Mouse (Mus musculus) Patski (cell line): Measurements from ENCODE around the gene Asb10. TPM values are rescaled to one million over a fixed set of nuclear protein-coding genes. Genes with fewer than 3 reads are reported as not detected.

Source experiments
- ATAC-seq: fragments of 100-300 bp; one replicate; pipeline ENCODE4 v1.8.0; 2021
- CTCF ChIA-PET: fragments of 350-600 bp; sonication (Branson Sonifier 250); formaldehyde crosslinking; loops from one replicate; lab custom pipeline; 2022; ENCODE audit warnings: inconsistent platforms; lab: Charles Lee
- POLR2A ChIA-PET: fragments of 350-600 bp; sonication (Branson Sonifier 250); formaldehyde crosslinking; loops from one replicate; lab custom pipeline; 2022; ENCODE audit warnings: antibody characterized with exemption, inconsistent platforms; lab: Charles Lee
- DNase-seq: peaks from one replicate; pipeline ENCODE4 v3.0.0-alpha.2; 2011; ENCODE audit warnings: low read depth, low spot score
- H3K27me3 ChIP-seq: fragments of 371-371 bp; one replicate; pipeline ENCODE4 v1.5.1; 2021
- CTCF ChIP-seq: fragments of 100-300 bp; IDR thresholded peaks from one replicate; pipeline ENCODE4 v1.5.1; 2021
- in situ Hi-C: fragments of 300-500 bp; cut with MboI; formaldehyde crosslinking; loops from 3 replicates; pipeline ENCODE4 v1.11.1; 2018; ENCODE audit warnings: low pct_unique_long_range_greater_than_20kb, mixed read lengths
- polyA plus RNA-seq: library from polyadenylated mRNA; unstranded; gene quantifications from one replicate; pipeline ENCODE4 v1.2.3, GENCODE M21; 2021

The Asb10 gene
- polyA plus RNA-seq, result not detected

- ATAC-seq (no peak), DNase-seq (no peak)
These were observed at the start of gene Asb10 for GRCm38 (mm10) chr5:24540387-24541143. Gene Asb10, minus strand, starts transcription at chr5:24540978.

GRCm38 (mm10) chr5:24589511-24590500 is 49.0 kb upstream of the Asb10 start:
- no peak for TF ChIP-seq CTCF
- no peak for DNase-seq
- no peaks in the 10 kb centered on the region for H3K27me3 ChIP-seq
- CTCF ChIA-PET, result interaction anchor here (7.2 kb wide), 1 partner anchor 6 kb away, joined by 49 read pairs; no protein-coding TSS in a partner anchor
- in situ Hi-C loops, result no loop called here
- ATAC-seq, result no peak
- POLR2A ChIA-PET, result interaction anchor here (0.6 to 1.6 kb wide), 3 partner anchors 12 to 98 kb away, joined by 3 to 4 read pairs (median 3); no protein-coding TSS in a partner anchor

More at GRCm38 (mm10) chr5:24540387-24541143, at the start of gene Asb10:
- in situ Hi-C loops, result no loop called here
- peaks cover 3% of the 10 kb centered on the region for H3K27me3 ChIP-seq
- ChIA-PET POLR2A (interaction anchor here (1.3 kb wide), 1 partner anchor 37 kb away, joined by 3 read pairs; the partner anchor contains the start of gene Abcf2), CTCF (interaction anchor here (1.0 to 2.1 kb wide), 4 partner anchors 10 to 30 kb away, joined by 4 to 10 read pairs (median 6); no protein-coding TSS in a partner anchor)
- no peak for TF ChIP-seq CTCF

GRCm38 (mm10) chr5:24587200-24587577 is 46.4 kb upstream of the Asb10 start:
- ChIA-PET CTCF (interaction anchor here (7.2 kb wide), 1 partner anchor 9 kb away, joined by 49 read pairs; no protein-coding TSS in a partner anchor), POLR2A (interaction anchor here (1.0 to 1.5 kb wide), 4 partner anchors 10 to 162 kb away, joined by 3 to 5 read pairs (median 4); partner anchors contain the start of gene Abcf2)
- peak; percentile 4 for ATAC-seq
- DNase-seq, result no peak
- in situ Hi-C loops, result no loop called here
- TF ChIP-seq CTCF, result no peak
- H3K27me3 ChIP-seq, result no peaks in the 10 kb centered on the region

- ATAC-seq, result peak; percentile 67
- H3K27me3 ChIP-seq, result no peaks in the 10 kb centered on the region
- ChIA-PET POLR2A (interaction anchor here (0.7 to 1.5 kb wide), 6 partner anchors 10 to 161 kb away, joined by 3 to 5 read pairs (median 4); partner anchors contain the start of gene Abcf2), CTCF (interaction anchor here (7.2 kb wide), 1 partner anchor 9 kb away, joined by 49 read pairs; no protein-coding TSS in a partner anchor)
- DNase-seq, result no peak
- in situ Hi-C loops, result no loop called here
- TF ChIP-seq CTCF, result no peak
These were observed 45.9 kb upstream of the Asb10 start, which contains the start of gene Chpf2 for GRCm38 (mm10) chr5:24586547-24587199. Gene Chpf2, plus strand, starts transcription at chr5:24586741.

- ATAC-seq (no peak), DNase-seq (no peak)
- CTCF ChIA-PET, result interaction anchor here (7.2 kb wide), 1 partner anchor 10 kb away, joined by 49 read pairs; no protein-coding TSS in a partner anchor
- POLR2A ChIA-PET, result interaction anchor here (0.7 to 1.5 kb wide), 5 partner anchors 9 to 17 kb away, joined by 4 to 5 read pairs (median 4); partner anchors contain the start of gene Abcf2
- no peak for TF ChIP-seq CTCF
- H3K27me3 ChIP-seq, result no peaks in the 10 kb centered on the region
- in situ Hi-C loops, result no loop called here
These were observed 45.3 kb upstream of the Asb10 start for GRCm38 (mm10) chr5:24586106-24586505.

GRCm38 (mm10) chr5:24578109-24578963 is 37.6 kb upstream of the Asb10 start:
- in situ Hi-C loops, result no loop called here
- TF ChIP-seq CTCF, result no peak
- DNase-seq, result no peak
- POLR2A ChIA-PET, result interaction anchor here (0.6 to 1.4 kb wide), 2 partner anchors 38 to 591 kb away, joined by 3 read pairs; partner anchors contain the start of gene Asb10
- CTCF ChIA-PET, result interaction anchor here (2.1 kb wide), 1 partner anchor 19 kb away, joined by 9 read pairs; no protein-coding TSS in a partner anchor
- no peak for ATAC-seq
- H3K27me3 ChIP-seq, result no peaks in the 10 kb centered on the region

GRCm38 (mm10) chr5:24577183-24577929 is 36.6 kb upstream of the Asb10 start, which contains the start of gene Abcf2:
Gene Abcf2, minus strand, starts transcription at chr5:24577467.
- POLR2A ChIA-PET, result interaction anchor here (0.6 to 1.4 kb wide), 4 partner anchors 9 to 590 kb away, joined by 3 to 4 read pairs (median 3); partner anchors contain the start of genes Asb10 and Chpf2

GRCm38 (mm10) chr5:24576801-24577182 is 36.0 kb upstream of the Asb10 start:
- DNase-seq (no peak), ATAC-seq (peak; percentile 44)
- TF ChIP-seq CTCF, result no peak
- CTCF ChIA-PET, result interaction anchor here (2.1 kb wide), 1 partner anchor 21 kb away, joined by 9 read pairs; no protein-coding TSS in a partner anchor
- no peaks in the 10 kb centered on the region for H3K27me3 ChIP-seq
- POLR2A ChIA-PET, result interaction anchor here (0.9 to 1.4 kb wide), 3 partner anchors 10 to 36 kb away, joined by 3 to 4 read pairs (median 3); partner anchors contain the start of genes Asb10 and Chpf2
- in situ Hi-C loops, result no loop called here

More at GRCm38 (mm10) chr5:24577183-24577929, 36.6 kb upstream of the Asb10 start, which contains the start of gene Abcf2:
- DNase-seq (peak; percentile 100), ATAC-seq (peak; percentile 93)
- TF ChIP-seq CTCF, result no peak
- no peaks in the 10 kb centered on the region for H3K27me3 ChIP-seq
- CTCF ChIA-PET, result interaction anchor here (2.1 kb wide), 1 partner anchor 20 kb away, joined by 9 read pairs; no protein-coding TSS in a partner anchor
- in situ Hi-C loops, result no loop called here
